Mouse (Mus musculus) forelimb bud, embryonic 11.5 days (tissue): ENCODE results near the gene Pold4.
"Not testable (repeated sequence)": the region's sequence is repeated elsewhere in the genome, so short reads cannot be mapped to it uniquely, and the experiment has no call there.

Source experiments
- DNase-seq: peaks from one replicate; pipeline ENCODE4 v3.0.0-alpha.2; 2012; ENCODE audit warnings: low read depth, low spot score

The Pold4 gene

GRCm38 (mm10) chr19:4227894-4228678, 3.6 kb upstream of the Pold4 start:
- DNase-seq: peak; percentile 88

- DNase-seq: no peak
These were observed 2.8 kb upstream of the Pold4 start for GRCm38 (mm10) chr19:4228891-4229290.

GRCm38 (mm10) chr19:4229451-4230076, 2.1 kb upstream of the Pold4 start:
- DNase-seq: no peak

- no peak for DNase-seq
These were observed 1.3 kb upstream of the Pold4 start for GRCm38 (mm10) chr19:4230415-4230814.

- DNase-seq: no peak
These were observed 480 bp downstream of the Pold4 start for GRCm38 (mm10) chr19:4232186-4232572.

- DNase-seq: no peak
These were observed 952 bp downstream of the Pold4 start for GRCm38 (mm10) chr19:4232651-4233050.

- DNase-seq: no peak
These were observed 2.8 kb downstream of the Pold4 start for GRCm38 (mm10) chr19:4234548-4234947.

- peak; percentile 75 for DNase-seq
These were observed 8.6 kb downstream of the Pold4 start for GRCm38 (mm10) chr19:4240247-4240668.

- no peak for DNase-seq
These were observed 10.7 kb downstream of the Pold4 start for GRCm38 (mm10) chr19:4242416-4242815.

- DNase-seq: no peak
These were observed 13.1 kb downstream of the Pold4 start for GRCm38 (mm10) chr19:4244775-4245174.

GRCm38 (mm10) chr19:4247010-4247409, 15.3 kb downstream of the Pold4 start:
- DNase-seq: no peak

- not testable (repeated sequence) for DNase-seq
These were observed 17.0 kb downstream of the Pold4 start for GRCm38 (mm10) chr19:4248683-4249082.

GRCm38 (mm10) chr19:4254230-4254629, 22.5 kb downstream of the Pold4 start:
- no peak for DNase-seq

- DNase-seq: no peak
These were observed 24.0 kb downstream of the Pold4 start for GRCm38 (mm10) chr19:4255583-4256162.

- peak; percentile 95 for DNase-seq
These were observed 25.7 kb downstream of the Pold4 start for GRCm38 (mm10) chr19:4257216-4257896.

- no peak for DNase-seq
These were observed 26.2 kb downstream of the Pold4 start for GRCm38 (mm10) chr19:4257897-4258252.

GRCm38 (mm10) chr19:4261038-4261698, 29.5 kb downstream of the Pold4 start:
- DNase-seq: no peak

- DNase-seq: no peak
These were observed 31.1 kb downstream of the Pold4 start for GRCm38 (mm10) chr19:4262756-4263155.

GRCm38 (mm10) chr19:4263702-4264101, 32.0 kb downstream of the Pold4 start:
- no peak for DNase-seq

GRCm38 (mm10) chr19:4264171-4264780, 32.6 kb downstream of the Pold4 start:
- DNase-seq: no peak

- no peak for DNase-seq
These were observed 34.3 kb downstream of the Pold4 start for GRCm38 (mm10) chr19:4265956-4266355.
